Mouse (Mus musculus): ENCODE results near the gene Tada2a.
A peak's percentile ranks its signal among the peaks of the same experiment; 100 is the strongest.

Gene Tada2a

DNA sequence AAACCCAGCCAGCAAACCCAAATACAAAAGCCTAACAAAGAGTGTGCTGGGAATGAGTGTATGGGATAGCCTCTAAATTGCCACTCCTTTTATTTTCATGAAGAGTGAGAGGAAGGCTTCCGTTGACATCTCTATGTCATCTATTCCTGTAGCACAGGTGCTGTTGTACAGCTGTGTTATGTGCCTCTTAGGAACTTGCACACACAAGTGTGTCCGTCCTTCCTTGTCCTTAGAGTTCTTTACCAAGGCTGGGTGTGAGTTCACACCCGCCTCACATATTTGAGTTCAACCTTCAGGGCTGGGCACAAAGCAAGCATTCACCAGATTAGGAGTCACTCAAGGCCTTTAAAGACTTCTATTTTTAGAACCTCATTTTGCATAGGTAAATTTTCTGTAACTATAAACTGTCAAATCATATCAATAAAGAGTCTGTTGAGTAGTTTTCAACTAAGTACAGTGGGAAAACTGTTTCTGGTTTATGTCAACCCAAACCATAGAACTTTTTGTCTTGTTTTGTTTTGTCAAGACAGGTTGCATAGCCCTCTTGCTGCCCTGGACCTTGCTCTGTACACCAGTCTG, 65.7 kb downstream of the Tada2a start:
- no peak for DNase-seq (ENCODE audit: low spot score)

DNA sequence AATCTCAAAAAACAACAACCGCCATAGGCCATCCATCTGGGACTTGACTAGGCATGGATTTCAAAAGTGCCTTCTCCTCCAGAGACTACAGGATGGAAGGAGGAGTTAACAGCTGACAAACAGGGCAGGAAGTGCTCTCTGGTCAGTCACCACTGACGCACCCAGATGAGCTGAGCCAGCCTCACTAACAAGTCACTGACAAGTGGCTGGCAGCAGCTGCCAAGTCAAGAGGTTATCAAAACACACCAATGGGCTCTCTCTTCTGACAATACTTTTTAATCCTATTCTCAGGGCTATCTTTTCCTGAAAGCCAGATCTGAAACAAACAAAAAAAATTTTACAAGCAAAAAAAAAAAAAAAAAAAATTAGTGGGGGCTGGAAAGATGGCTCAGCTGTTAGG, 66.6 kb downstream of the Tada2a start:
- DNase-seq (ENCODE audit: low spot score), result no peak

GRCm38 (mm10) chr11:84061881-84062280, 67.5 kb downstream of the Tada2a start:
- no peak for DNase-seq (ENCODE audit: low spot score)

GRCm38 (mm10) chr11:84060635-84061034, 68.8 kb downstream of the Tada2a start:
- DNase-seq (ENCODE audit: low spot score), result no peak

GRCm38 (mm10) chr11:84059784-84060183, 69.6 kb downstream of the Tada2a start:
- DNase-seq (ENCODE audit: low spot score), result no peak

GRCm38 (mm10) chr11:84057418-84057817, 72.0 kb downstream of the Tada2a start:
- DNase-seq (ENCODE audit: low spot score), result no peak

GRCm38 (mm10) chr11:84053524-84054163, 75.8 kb downstream of the Tada2a start:
- no peak for DNase-seq (ENCODE audit: low spot score)

GRCm38 (mm10) chr11:84053055-84053454, 76.3 kb downstream of the Tada2a start:
- DNase-seq (ENCODE audit: low spot score), result no peak

DNA sequence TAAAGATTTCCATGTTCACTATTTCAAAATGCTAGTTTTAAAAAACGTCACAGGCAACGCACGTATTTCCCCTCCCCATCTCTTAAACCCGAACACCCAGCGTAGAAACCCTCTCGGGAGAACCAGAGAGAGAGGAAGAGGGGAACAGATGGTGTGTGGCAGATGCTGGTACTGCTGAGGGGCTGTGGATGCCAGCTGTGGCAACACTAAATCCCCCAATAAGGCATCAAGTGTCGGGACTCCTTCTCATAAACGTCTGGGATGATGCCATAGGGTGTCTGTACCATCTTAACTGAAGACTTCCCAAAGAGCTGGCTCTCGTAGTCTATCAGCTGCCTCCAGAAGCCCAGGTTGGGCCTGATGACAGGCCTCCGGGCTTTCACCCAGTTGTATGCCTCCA, 81.0 kb downstream of the Tada2a start:
- no peak for DNase-seq (ENCODE audit: low spot score)

DNA sequence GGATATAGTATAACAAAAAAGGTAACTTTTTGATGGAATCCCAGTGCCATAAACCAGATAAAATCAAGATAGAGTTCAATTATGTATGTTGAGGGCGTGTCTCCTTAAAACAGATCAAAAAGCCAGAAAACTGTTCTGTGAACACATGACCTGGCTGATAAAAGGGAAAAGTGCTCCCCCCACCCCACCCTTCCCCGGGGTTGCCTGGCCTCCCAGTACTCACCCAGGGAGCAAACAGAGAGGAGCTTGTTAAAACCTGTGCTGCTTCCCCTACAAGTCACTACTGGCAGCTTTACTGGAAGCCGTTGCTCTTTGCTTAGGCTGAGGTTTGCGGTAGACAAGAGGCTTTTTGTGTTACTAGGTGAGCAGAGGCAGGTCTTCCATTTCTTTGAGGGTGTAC, 82.1 kb downstream of the Tada2a start:
- no peak for DNase-seq (ENCODE audit: low spot score)

GRCm38 (mm10) chr11:84044988-84045387, 84.4 kb downstream of the Tada2a start:
- no peak for DNase-seq (ENCODE audit: low spot score)

DNA sequence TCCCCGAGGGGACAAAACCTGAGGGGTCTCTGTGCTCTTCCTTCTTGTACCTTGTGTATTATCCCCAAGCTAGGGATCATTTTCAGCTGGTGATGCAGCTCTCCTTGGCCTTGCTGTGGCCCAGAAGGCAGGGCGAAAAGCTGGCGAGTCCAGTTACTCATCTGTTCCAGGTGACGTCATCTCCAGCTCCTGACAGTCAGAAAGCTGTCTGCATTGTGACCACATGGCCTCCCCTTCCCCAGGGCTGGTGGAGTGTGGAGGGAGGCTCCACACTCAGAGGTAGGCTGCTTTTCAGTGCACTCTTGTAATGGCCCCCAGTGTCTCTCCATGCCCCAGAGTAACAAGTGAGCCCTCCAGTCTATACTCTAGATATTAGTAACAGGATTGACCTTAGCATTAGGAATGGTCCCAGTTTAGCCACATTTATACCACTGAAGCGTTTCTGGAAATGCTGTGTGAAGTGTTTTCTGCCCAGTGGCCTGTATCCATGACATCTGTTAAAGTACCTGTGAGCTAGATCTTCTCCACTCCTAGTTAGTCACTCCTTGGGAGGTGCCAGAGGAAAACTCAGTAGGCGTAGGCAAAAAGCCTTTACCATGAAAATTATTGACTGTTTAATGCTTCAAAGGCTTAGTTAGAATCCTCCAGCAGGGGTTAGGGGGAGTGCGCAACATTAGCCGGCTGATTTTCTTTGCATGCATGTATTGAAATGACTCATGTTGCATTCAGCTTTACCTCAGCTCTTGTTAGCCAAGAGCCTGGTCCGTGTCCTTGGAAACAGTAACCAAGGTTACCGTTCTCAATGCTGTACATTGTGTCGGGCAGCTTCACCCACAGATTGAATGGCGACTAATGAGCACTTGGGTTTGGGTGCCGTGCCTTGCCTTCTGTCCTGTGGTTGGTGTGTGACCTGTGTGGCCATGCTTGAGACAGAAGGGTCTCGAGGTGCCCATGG, 86.3 kb downstream of the Tada2a start:
- DNase-seq (ENCODE audit: low spot score), result no peak

GRCm38 (mm10) chr11:84040621-84041020, 88.8 kb downstream of the Tada2a start:
- no peak for DNase-seq (ENCODE audit: low spot score)

DNA sequence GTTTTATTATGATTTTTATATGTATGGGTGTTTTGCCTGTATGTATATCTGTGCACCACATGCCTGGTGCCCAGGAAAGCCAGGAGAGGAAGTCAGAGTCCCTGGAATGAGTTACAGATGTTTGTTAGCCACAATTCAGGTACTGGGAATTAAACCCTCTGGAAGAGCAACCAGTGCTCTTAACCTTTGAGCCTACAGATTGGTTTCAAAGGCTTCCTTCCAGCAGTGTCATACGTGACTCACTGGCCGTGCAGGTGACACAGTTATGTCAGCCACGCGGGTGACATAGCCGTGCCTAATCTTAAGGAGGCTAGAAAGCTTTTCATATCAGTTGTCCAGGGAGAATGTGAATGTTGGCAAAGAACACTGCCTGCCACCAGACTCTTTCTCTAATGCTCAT, 95.7 kb downstream of the Tada2a start:
- DNase-seq (ENCODE audit: low spot score), result no peak

GRCm38 (mm10) chr11:84032559-84032958, 96.8 kb downstream of the Tada2a start:
- no peak for DNase-seq (ENCODE audit: low spot score)

GRCm38 (mm10) chr11:84031971-84032370, 97.4 kb downstream of the Tada2a start:
- peak; percentile 23 for DNase-seq (ENCODE audit: low spot score)

All from ovary, postnatal 14 days (tissue).